Mouse (Mus musculus): ENCODE results near the gene Vmn1r62. TPM values are rescaled to one million over a fixed set of nuclear protein-coding genes. Genes with fewer than 3 reads are reported as not detected.
"Not testable (repeated sequence)": the region's sequence is repeated elsewhere in the genome, so short reads cannot be mapped to it uniquely, and the experiment has no call there.

The Vmn1r62 gene
- polyA plus RNA-seq (2012; ENCODE audit: insufficient read depth, low replicate concordance) = not detected in 2 replicates

DNA sequence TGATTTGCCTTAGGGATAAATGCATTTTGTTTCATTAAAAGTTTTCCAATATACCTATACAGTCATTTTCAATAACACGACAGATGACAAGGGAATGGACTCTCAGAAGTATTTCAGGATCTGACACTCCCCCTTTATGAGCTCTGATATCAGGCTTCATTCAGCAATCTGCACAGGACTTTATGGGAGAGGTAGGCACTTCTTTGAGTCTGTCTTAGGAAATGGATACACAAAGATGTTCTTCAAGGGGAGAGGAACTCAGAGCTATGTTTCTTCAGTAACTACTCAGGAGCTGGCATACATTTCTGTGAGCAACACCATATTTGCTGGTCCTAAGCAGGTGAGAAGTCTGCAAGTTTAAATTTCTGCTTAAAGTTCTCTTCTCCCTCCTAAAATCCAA lies at the start of gene Vmn1r62:
Gene Vmn1r62, plus strand, starts transcription at position 301 of the 400 bp plus-strand sequence.
- H3K4me3 ChIP-seq (replicated peaks); H3K27me3 ChIP-seq (replicated peaks); H3K9me3 ChIP-seq; H3K4me1 ChIP-seq; H3K36me3 ChIP-seq (replicated peaks; ENCODE audit: low read length): not testable (repeated sequence)

Other genes with a start within 250 kb of the Vmn1r62 start
- gene Vmn1r59, start 216.9 kb upstream of the Vmn1r62 start, polyA plus RNA-seq (2012; ENCODE audit: insufficient read depth, low replicate concordance) = not detected in 2 replicates
- gene Vmn2r28, start 179.7 kb upstream of the Vmn1r62 start, polyA plus RNA-seq (2012; ENCODE audit: insufficient read depth, low replicate concordance) = 0.65 TPM in 1 of 2 replicates, not detected in the other
- gene Vmn1r60, start 126.3 kb upstream of the Vmn1r62 start, polyA plus RNA-seq (2012; ENCODE audit: insufficient read depth, low replicate concordance) = not detected in 2 replicates
- not detected in 2 replicates for gene Vmn1r61, start 60.3 kb upstream of the Vmn1r62 start, polyA plus RNA-seq (2012; ENCODE audit: insufficient read depth, low replicate concordance)
- not detected in 2 replicates for gene Vmn1r63, start 131.8 kb downstream of the Vmn1r62 start, polyA plus RNA-seq (2012; ENCODE audit: insufficient read depth, low replicate concordance)
- gene Vmn1r64, start 210.9 kb downstream of the Vmn1r62 start, polyA plus RNA-seq (2012; ENCODE audit: insufficient read depth, low replicate concordance) = not detected in 2 replicates